Mouse (Mus musculus): ENCODE data around the gene Bcl2l1.

DNA sequence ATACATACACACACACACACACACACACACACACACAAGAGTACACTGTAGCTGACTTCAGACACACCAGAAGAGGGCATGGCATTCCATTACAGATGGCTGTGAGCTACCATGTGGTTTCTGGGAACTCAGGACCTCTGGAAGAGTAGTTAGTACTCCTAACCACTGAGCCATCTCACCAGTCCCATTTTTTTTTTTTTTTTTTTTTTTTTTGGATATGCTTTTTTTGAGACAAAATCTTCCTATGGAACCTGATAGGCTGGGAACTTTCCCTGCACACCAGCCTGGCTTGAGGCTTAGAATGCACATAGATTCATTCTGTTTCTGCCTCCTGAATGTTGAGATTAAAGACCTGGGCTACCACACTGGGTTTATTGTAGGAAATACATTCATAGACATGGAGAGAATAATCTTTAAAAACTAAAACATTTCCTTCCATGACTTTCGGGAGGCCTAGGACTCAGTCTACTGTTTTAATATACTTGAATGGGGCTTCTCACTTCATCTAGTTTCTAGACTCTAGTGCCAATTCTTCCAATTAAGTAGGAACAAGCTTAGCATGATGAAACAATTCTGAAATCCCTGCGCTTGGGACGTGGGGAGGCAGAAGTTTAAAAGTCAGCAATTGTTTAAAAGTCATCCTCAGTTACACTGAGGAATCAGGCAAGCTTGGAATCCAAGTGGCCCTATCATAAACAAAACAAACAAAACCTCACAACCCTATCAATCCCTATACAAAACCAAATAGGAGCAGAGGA is 15.7 kb upstream of the Bcl2l1 start:
- TF ChIP-seq CTCF (IDR thresholded peaks at IDR 0.05; ENCODE audit: insufficient read depth, low read length): no peak
- no peak for TF ChIP-seq POLR2A (IDR thresholded peaks at IDR 0.05; ENCODE audit: borderline replicate concordance, extremely low read depth, low read depth, low read length)

Data from lung, adult 2 months (tissue).